Mouse (Mus musculus) megakaryocyte, embryonic 14.5 days (primary cell): ENCODE measurements around the gene Nlrp6.

Experiments
- FLI1 ChIP-seq: IDR thresholded peaks from 2 replicates; pipeline ENCODE4 v1.6.1; 2012; ENCODE audit warnings: low read length, inconsistent platforms, mixed read lengths
- GATA1 ChIP-seq: IDR thresholded peaks from 3 replicates; pipeline ENCODE4 v1.6.1; 2012; ENCODE audit warnings: mixed read lengths, low read length, inconsistent platforms, borderline replicate concordance

DNA sequence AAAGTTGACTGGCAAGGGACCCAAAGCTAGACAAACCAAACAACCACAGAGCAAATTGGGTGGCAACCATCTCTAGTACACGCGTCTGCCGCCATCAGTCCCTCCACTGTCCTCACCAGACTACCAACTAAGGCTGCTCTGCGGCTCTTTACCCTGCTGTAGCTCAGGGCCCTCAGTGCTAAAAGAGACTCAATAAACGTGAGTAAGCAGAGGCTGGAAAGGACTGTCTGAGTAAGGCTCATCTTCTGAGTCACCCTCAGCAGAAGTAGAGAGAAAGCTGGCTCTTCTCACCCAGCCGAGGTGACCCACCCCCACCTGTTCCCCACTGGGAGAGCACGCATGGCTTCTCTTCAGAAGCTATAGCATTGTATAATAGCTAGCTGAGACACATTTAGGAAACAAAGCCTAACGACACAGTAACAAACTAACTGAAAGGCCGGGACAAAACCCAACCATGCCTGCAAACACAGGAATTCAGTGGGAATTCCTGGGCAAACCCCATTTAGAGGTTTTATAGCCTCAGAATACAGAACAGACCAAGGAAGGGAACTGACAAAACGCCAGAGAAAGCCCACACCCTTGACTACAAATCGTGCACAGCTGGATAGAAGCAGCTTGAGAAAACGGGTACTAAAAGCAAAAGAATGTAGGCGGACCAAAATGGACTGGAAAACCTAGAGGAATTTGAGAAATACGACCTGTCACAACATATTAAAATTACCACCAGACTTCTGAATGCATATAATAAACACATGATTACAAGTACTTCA is 52.9 kb downstream of the Nlrp6 start:
- TF ChIP-seq GATA1 (no peak), FLI1 (no peak)
